Mouse (Mus musculus) neural tube, embryonic 11.5 days (tissue): ENCODE measurements around the gene Srebf2. TPM values are rescaled to one million over a fixed set of nuclear protein-coding genes. Genes with fewer than 3 reads are reported as not detected.

Experiments
- ATAC-seq: fragments of 200-750 bp; cut with Nextera tagmentation; 2 replicates; pipeline ENCODE4 v1.8.0; 2017; ENCODE audit warnings: moderate number of reproducible peaks, mild to moderate bottlenecking, moderate TSS enrichment, moderate library complexity; ENCODE audit not compliant: insufficient read depth, low FRiP score, low TSS enrichment
- DNase-seq: peaks from one replicate; pipeline ENCODE4 v3.0.0-alpha.2; 2015; ENCODE audit warnings: low spot score
- H3K27ac ChIP-seq: fragments of 300-500 bp; sonication (generic); 2 replicates; pipeline ENCODE4 v1.5.1; 2014; ENCODE audit warnings: low read depth, mild to moderate bottlenecking, low read length
- H3K27me3 ChIP-seq: fragments of 300-500 bp; sonication (generic); 2 replicates; pipeline ENCODE4 v1.6.1; 2014; ENCODE audit warnings: mild to moderate bottlenecking, low read length, mixed read lengths; ENCODE audit not compliant: control insufficient read depth, insufficient read depth
- H3K36me3 ChIP-seq: fragments of 300-500 bp; sonication (generic); 2 replicates; pipeline ENCODE4 v1.6.1; 2014; ENCODE audit warnings: mild to moderate bottlenecking, low read length, moderate library complexity, mixed read lengths; ENCODE audit not compliant: control insufficient read depth, insufficient read depth
- H3K4me1 ChIP-seq: fragments of 300-500 bp; sonication (generic); 2 replicates; pipeline ENCODE4 v1.6.1; 2014; ENCODE audit warnings: low read length, mixed read lengths; ENCODE audit not compliant: control insufficient read depth, insufficient read depth
- H3K4me2 ChIP-seq: fragments of 300-500 bp; sonication (generic); 2 replicates; pipeline ENCODE4 v1.6.1; 2014; ENCODE audit warnings: low read depth, mild to moderate bottlenecking, moderate library complexity
- H3K4me3 ChIP-seq: fragments of 300-500 bp; sonication (generic); 2 replicates; pipeline ENCODE4 v1.5.1; 2014; ENCODE audit warnings: low read depth, low read length
- H3K9ac ChIP-seq: fragments of 300-500 bp; sonication (generic); 2 replicates; pipeline ENCODE4 v1.6.1; 2014; ENCODE audit warnings: mild to moderate bottlenecking, low read length
- H3K9me3 ChIP-seq: fragments of 300-500 bp; sonication (generic); 2 replicates; pipeline ENCODE4 v1.6.1; 2016; ENCODE audit warnings: low read length; ENCODE audit not compliant: control insufficient read depth
- WGBS: fragments of 180-500 bp; shearing (Covaris S2); extraction: QIAGEN DNeasy Blood & Tissue Kit; methylation state at CpG from one replicate; pipeline ENCODE4 v1.1.7; 2014; 5-methylcytosine and 5-hydroxymethylcytosine counted together
- polyA plus RNA-seq: library from polyadenylated mRNA; unstranded; fragments of >200 nt; fragmentation: Nextera tagmentation; extraction: Ambion mirVana; gene quantifications from 2 replicates; pipeline ENCODE4 v1.2.1, GENCODE M21; 2014

Gene Srebf2
- polyA plus RNA-seq, 1 experiment from 2014 or later: 195 TPM

DNA sequence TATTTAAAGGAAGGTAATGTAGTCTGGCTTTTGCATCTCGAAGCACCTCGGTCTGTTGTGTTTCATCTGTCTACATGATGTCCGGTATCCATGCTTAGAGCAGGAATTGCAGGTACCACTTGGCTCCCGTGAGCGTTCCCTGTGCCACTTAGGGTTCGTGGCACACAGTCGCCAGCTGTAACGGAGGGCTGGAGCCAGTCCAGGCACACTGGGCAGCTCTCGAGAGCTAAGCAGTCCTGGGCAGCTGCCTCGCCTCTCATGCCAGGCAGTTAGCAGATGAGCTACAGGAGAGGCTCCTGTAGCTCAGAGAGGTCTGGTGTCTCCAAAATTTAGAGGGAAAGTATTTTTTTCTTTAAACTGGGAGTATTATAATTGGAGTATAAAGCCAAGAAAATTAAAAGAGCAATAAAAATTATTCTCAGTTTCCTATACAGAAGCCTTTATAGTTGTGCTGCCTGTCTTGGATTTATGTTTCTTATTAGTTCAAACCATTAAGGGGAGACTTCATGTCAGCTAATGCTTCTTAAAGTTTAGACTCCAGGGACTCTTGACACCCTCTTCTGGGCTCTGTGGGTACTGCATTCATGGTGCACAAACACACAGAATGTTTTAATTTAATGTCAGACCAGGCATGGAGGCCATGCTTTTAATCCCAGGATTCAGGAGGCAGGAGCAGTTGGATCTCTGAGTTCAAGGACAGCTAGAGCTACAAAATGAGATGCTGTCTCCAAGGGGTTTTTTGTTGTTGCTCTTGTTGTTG, 41.7 kb downstream of the Srebf2 start:
- Histone ChIP-seq H3K4me2 (no peak overlapping the region), H3K4me3 (no peak overlapping the region), H3K36me3 (peaks cover 40% of the 10 kb centered on the region), H3K4me1 (no peaks in the 10 kb centered on the region), H3K27me3 (no peaks in the 10 kb centered on the region), H3K9me3 (no peaks in the 10 kb centered on the region), H3K9ac (no peak overlapping the region), H3K27ac (no peak overlapping the region)
- no peak for ATAC-seq
- peak; percentile 52 for DNase-seq
- 97% methylated on average over 10 of the region's 10 CpGs for WGBS

DNA sequence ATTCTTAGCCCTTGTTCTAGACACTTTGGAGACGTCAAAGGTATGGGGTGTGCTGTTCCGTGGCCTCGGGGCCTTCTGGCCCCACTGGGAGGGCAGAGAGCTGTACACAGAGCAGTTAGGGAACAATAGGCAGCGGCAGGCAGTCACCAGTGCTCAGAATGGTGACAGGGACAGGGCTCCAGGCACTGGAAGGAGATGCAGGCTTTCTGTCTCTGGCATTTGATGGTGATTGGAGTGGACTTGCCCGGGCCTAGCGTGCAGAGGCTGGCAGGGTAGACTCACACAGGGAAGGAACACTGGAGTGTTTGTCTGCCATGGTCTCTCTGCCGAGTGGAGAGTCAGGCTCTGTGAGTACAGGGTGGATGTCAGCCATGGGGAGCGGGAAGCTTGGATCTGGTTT, 45.6 kb downstream of the Srebf2 start:
- Histone ChIP-seq H3K4me3 (no peak overlapping the region), H3K9me3 (no peaks in the 10 kb centered on the region), H3K27ac (no peak overlapping the region), H3K9ac (no peak overlapping the region), H3K27me3 (no peaks in the 10 kb centered on the region), H3K4me2 (no peak overlapping the region), H3K4me1 (no peaks in the 10 kb centered on the region), H3K36me3 (peaks cover 30% of the 10 kb centered on the region)
- ATAC-seq (no peak), DNase-seq (no peak)
- WGBS: 86% methylated on average over 8 of the region's 8 CpGs

DNA sequence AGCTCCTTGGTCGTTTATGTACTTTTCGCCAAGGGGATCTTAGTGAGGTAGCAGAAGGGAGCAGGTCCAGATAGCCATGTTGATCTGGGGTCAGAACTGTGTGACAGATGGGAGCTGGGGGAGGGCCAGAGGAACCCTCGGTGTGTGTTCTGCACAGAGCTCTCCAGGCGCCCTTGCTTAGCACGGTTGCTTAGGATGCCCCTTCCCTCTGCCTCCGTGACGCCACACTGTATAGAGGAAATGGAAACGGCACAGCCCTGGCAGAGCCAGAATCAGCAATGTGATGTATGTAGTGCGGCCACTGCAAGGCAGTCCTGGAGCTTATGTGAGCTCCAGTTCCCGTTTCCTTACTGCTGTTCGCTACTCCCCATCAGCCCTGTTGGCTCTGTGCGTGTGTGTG, 49.3 kb downstream of the Srebf2 start:
- H3K9ac ChIP-seq: no peak overlapping the region
- no peak for DNase-seq
- no peak overlapping the region for H3K4me2 ChIP-seq
- WGBS: 89% methylated on average over 12 of the region's 12 CpGs
- H3K9me3 ChIP-seq: no peaks in the 10 kb centered on the region
- no peak overlapping the region for H3K4me3 ChIP-seq
- H3K27ac ChIP-seq: no peak overlapping the region
- H3K27me3 ChIP-seq: no peaks in the 10 kb centered on the region
- ATAC-seq: no peak
- H3K4me1 ChIP-seq: no peaks in the 10 kb centered on the region
- H3K36me3 ChIP-seq: peaks cover 46% of the 10 kb centered on the region

DNA sequence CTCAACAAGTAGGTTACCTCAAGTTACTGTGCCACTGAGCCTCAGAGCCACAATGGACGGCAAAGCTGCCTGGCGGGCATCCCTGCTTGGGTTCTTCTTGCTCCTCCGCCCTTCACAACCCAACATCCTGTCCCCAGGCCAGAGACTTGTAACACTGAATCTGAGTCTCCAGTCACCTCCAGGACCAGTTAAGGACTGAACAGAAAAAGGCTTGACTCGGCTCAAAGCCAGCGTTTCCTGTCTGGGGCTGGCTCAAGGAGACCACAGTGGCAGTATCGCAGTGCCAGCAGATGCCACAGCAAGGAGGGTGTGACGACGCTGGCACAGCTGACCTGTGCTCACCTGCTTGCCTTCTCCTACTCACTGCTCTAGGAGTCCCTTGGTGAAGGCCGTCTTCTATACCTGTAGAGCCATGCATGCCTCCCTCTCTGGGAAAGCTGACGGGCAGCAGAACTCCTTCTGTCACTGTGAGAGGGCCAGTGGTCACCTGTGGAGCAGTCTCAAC, 50.3 kb downstream of the Srebf2 start:
- DNase-seq (no peak), ATAC-seq (no peak)
- H3K9me3 ChIP-seq: no peaks in the 10 kb centered on the region
- H3K36me3 ChIP-seq: peaks cover 48% of the 10 kb centered on the region
- H3K4me3 ChIP-seq: no peak overlapping the region
- WGBS: 97% methylated on average over 10 of the region's 10 CpGs
- H3K4me1 ChIP-seq: no peaks in the 10 kb centered on the region
- no peak overlapping the region for H3K27ac ChIP-seq
- no peak overlapping the region for H3K4me2 ChIP-seq
- no peaks in the 10 kb centered on the region for H3K27me3 ChIP-seq
- H3K9ac ChIP-seq: no peak overlapping the region

DNA sequence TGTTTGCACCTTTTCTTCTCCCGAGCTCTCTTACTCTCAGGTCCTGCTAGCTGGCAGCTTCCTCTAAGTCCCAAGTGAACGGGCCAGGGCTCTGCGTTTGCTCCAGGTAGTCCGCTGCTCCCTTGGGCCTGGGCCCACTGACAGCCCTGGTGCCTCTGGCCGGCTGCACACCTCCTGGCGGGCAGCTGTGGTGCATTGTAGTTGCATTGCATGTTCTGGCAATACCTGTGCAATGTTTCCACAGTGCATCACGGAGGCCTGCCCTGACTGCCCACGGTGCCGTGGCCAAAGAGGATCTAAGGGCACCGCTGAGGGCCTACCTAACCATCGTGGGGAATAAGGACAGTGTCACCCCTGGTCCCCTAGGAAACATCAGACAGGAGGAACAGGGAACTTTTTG, 51.0 kb downstream of the Srebf2 start:
- peaks cover 46% of the 10 kb centered on the region for H3K36me3 ChIP-seq
- ATAC-seq: no peak

DNA sequence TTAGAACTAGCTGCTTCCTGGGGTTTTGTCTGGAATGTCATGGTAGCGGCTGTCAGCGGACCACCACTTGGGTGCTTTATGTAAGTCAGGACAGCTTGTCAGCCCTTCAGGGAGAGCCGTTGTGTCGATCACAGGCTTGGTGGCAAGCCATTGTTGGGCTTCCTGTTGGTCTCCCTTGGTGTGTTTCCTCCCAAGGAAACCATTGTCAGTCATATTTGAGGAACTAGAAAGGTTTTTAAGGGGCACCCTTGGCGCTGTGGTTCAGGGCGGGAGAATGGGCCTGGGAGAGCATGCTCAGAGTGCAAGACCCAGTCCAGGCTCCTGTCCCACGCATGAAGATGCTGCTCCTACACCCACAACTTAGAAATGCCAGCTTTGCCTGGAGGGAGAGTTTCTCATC, 51.4 kb downstream of the Srebf2 start:
- DNase-seq (no peak), ATAC-seq (no peak)
- no peak overlapping the region for H3K4me2 ChIP-seq
- 91% methylated on average over 7 of the region's 7 CpGs for WGBS
- peaks cover 47% of the 10 kb centered on the region for H3K36me3 ChIP-seq
- H3K4me1 ChIP-seq: no peaks in the 10 kb centered on the region
- no peaks in the 10 kb centered on the region for H3K9me3 ChIP-seq
- H3K9ac ChIP-seq: no peak overlapping the region
- no peak overlapping the region for H3K4me3 ChIP-seq
- H3K27me3 ChIP-seq: no peaks in the 10 kb centered on the region
- H3K27ac ChIP-seq: no peak overlapping the region

More for the DNA sequence above, 51.0 kb downstream of the Srebf2 start:
- Histone ChIP-seq H3K27ac (no peak overlapping the region), H3K9ac (no peak overlapping the region), H3K9me3 (no peaks in the 10 kb centered on the region), H3K27me3 (no peaks in the 10 kb centered on the region), H3K4me2 (no peak overlapping the region), H3K4me1 (no peaks in the 10 kb centered on the region), H3K4me3 (no peak overlapping the region)
- 87% methylated on average over 11 of the region's 11 CpGs for WGBS
- DNase-seq: no peak

DNA sequence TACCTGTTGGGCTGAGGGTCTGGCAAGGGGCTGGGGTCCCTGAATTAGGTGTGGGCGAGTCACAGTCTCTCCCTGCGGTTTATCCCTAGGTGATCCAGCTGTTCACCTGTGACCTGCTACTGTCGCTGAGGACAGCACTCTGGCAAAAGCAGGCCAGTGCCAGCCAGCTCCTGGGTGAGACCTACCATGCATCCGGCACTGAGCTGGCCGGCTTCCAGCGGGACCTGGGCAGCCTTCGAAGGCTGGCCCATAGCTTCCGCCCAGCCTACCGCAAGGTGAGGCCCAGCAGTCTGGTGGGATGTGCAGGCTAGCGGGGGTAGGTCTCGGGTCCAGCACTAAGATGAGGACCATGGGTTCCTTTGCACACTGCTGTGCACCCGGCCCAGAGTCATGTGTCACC, 52.6 kb downstream of the Srebf2 start:
- DNase-seq (no peak), ATAC-seq (no peak)
- Histone ChIP-seq H3K9me3 (no peaks in the 10 kb centered on the region), H3K27me3 (no peaks in the 10 kb centered on the region), H3K27ac (no peak overlapping the region), H3K4me2 (no peak overlapping the region), H3K4me1 (0 out of 2 replicates have a peak, but pooled peaks cover 2% of the 10 kb centered on the region), H3K36me3 (peaks cover 45% of the 10 kb centered on the region), H3K4me3 (no peak overlapping the region), H3K9ac (no peak overlapping the region)
- 94% methylated on average over 12 of the region's 12 CpGs for WGBS

DNA sequence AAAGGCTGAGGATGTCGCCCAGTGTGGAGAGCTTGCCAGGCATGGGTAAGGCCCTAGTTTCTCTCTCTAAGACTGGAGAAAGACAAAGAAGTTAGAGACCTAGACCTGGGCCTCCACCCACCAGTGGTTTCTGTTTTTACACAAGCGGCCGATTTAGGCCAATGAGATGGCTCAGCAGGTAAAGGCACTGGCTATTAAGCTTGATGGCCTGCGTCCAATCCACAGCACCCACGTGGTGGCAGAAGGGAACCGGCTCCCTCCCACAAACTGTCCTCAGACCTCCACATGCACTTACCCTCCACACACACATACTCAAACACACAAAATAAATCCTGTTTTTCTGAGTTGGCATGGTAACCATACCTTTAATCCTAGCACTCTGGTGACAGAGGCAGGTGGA, 55.1 kb downstream of the Srebf2 start:
- H3K36me3 ChIP-seq: peaks cover 42% of the 10 kb centered on the region
- 84% methylated on average over 6 of the region's 6 CpGs for WGBS
- H3K9me3 ChIP-seq: no peaks in the 10 kb centered on the region
- no peak overlapping the region for H3K27ac ChIP-seq
- ATAC-seq (no peak), DNase-seq (no peak)
- H3K27me3 ChIP-seq: peaks cover 13% of the 10 kb centered on the region
- H3K9ac ChIP-seq: no peak overlapping the region
- H3K4me1 ChIP-seq: peaks cover 9% of the 10 kb centered on the region; the same call in 1 of the 2 replicates
- no peak overlapping the region for H3K4me2 ChIP-seq
- no peak overlapping the region for H3K4me3 ChIP-seq

DNA sequence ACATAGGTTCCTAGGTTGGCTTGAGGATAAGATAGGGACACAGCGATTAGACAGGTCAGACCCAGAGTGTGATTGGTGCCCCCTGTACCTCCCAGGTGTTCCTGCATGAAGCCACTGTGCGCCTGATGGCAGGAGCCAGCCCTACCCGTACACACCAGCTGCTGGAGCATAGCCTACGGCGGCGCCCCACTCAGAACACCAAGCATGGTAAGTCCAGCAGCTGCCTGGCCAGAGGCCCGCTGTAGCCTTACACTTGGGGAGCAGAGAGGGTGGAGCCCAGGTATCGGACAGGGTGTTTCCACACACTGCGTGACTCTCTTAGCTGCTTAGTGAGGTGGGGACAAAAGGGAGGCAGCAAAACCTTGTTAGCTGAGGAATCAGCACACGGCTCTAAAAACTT, 56.1 kb downstream of the Srebf2 start:
- no peak overlapping the region for H3K4me3 ChIP-seq
- H3K9ac ChIP-seq: no peak overlapping the region
- no peak overlapping the region for H3K27ac ChIP-seq
- no peak for ATAC-seq
- peaks cover 11% of the 10 kb centered on the region; the same call in 1 of the 2 replicates for H3K4me1 ChIP-seq
- H3K36me3 ChIP-seq: peaks cover 34% of the 10 kb centered on the region
- no peaks in the 10 kb centered on the region for H3K9me3 ChIP-seq
- 92% methylated on average over 10 of the region's 10 CpGs for WGBS
- DNase-seq: no peak
- peaks cover 22% of the 10 kb centered on the region for H3K27me3 ChIP-seq
- H3K4me2 ChIP-seq: no peak overlapping the region
